Mouse (Mus musculus) lung, adult 2 months (tissue): ENCODE data around the gene Rtkn. TPM values are rescaled to one million over a fixed set of nuclear protein-coding genes. Genes with fewer than 3 reads are reported as not detected.
A peak's percentile ranks its signal among the peaks of the same experiment; 100 is the strongest.

Experiments
- DNase-seq: peaks from one replicate; pipeline ENCODE4 v3.0.0; 2022
- H3K4me1 ChIP-seq: fragments of 200-500 bp; 2 replicates; pipeline ENCODE4 v1.6.1; 2011; ENCODE audit warnings: low read length; ENCODE audit not compliant: control insufficient read depth, insufficient read depth
- H3K4me3 ChIP-seq: fragments of 200-500 bp; replicated peaks from 2 replicates; pipeline ENCODE3; 2011; ENCODE audit warnings: low read depth, mild to moderate bottlenecking, control low read depth, low read length; ENCODE audit errors: extremely low read depth
- CTCF ChIP-seq: fragments of 200-500 bp; IDR thresholded peaks from 2 replicates; pipeline ENCODE4 v1.5.1; 2011; ENCODE audit warnings: mild to moderate bottlenecking, low read length, control low read depth; ENCODE audit not compliant: insufficient read depth
- POLR2A ChIP-seq: fragments of 200-500 bp; IDR thresholded peaks from 2 replicates; pipeline ENCODE4 v1.6.1; 2011; ENCODE audit warnings: low read depth, mild to moderate bottlenecking, control low read depth, low read length, borderline replicate concordance; ENCODE audit errors: extremely low read depth
- WGBS: fragments of 180-500 bp; shearing (Covaris S2); methylation state at CpG from one replicate; pipeline ENCODE4 v1.1.7; 2018; 5-methylcytosine and 5-hydroxymethylcytosine counted together
- polyA plus RNA-seq: library from polyadenylated mRNA; depleted of rRNA; stranded (reverse); fragments of >200 nt; gene quantifications from 2 replicates; pipeline ENCODE4 v1.2.3, GENCODE M21; 2012

The Rtkn gene
- polyA plus RNA-seq, 1 experiment: 110 TPM

- 3% methylated on average over 51 of the region's 52 CpGs for WGBS
- TF ChIP-seq CTCF: no peak
- no peak for DNase-seq
- Histone ChIP-seq H3K4me3 (peak overlapping the region; percentile 61), H3K4me1 (peaks cover 11% of the 10 kb centered on the region)
These were observed 13.2 kb upstream of the Rtkn start for GRCm38 (mm10) chr6:83121863-83122710.

DNA sequence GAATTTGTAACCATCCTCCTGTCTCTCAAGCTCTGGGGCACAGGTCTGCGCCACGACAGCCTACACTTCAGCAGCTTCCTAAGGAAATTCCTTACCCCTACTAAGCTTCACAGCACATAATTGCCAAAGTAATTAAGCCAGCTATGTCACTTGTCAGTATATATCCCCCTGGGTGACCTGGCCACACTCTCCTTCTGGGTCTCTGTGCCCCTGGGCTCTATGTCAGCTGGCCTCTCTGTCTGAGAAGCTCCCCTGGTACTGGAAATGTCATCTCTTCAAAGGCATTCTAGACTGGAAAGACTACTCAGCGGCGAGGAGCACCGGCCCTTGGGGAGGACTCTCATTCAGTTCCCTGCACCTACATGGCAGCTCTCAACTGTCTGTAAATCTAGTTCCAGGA lies 12.3 kb upstream of the Rtkn start:
- Histone ChIP-seq H3K4me3 (no peak overlapping the region), H3K4me1 (peaks cover 11% of the 10 kb centered on the region)
- WGBS: 84% methylated on average over 5 of the region's 5 CpGs
- TF ChIP-seq CTCF: no peak
- TF ChIP-seq POLR2A: no peak
- no peak for DNase-seq

- DNase-seq: peak; percentile 90
- H3K4me3 ChIP-seq: peak overlapping the region; percentile 74
- TF ChIP-seq POLR2A (peak; percentile 74; the same call in 1 of the 2 replicates), CTCF (no peak)
- WGBS: under 1% methylated on average over 30 of the region's 30 CpGs
- peaks cover 11% of the 10 kb centered on the region for H3K4me1 ChIP-seq
These were observed 10.4 kb upstream of the Rtkn start for GRCm38 (mm10) chr6:83124851-83125312.

- H3K4me3 ChIP-seq: peak within 1 kb of the TSS; percentile 74
- TF ChIP-seq POLR2A (no peak), CTCF (no peak)
- 27% methylated on average over 5 of the region's 5 CpGs for WGBS
- H3K4me1 ChIP-seq: peaks cover 11% of the 10 kb centered on the region
- no peak for DNase-seq
These were observed 9.9 kb upstream of the Rtkn start, which contains the start of gene Ino80b for GRCm38 (mm10) chr6:83125331-83125730. Gene Ino80b (minus strand): TSS chr6:83125431.

- no peak for TF ChIP-seq CTCF
- no peak for TF ChIP-seq POLR2A
- 91% methylated on average over 5 of the region's 5 CpGs for WGBS
- Histone ChIP-seq H3K4me1 (peaks cover 4% of the 10 kb centered on the region), H3K4me3 (no peak overlapping the region)
- no peak for DNase-seq
These were observed 7.8 kb upstream of the Rtkn start for GRCm38 (mm10) chr6:83127419-83127818.

DNA sequence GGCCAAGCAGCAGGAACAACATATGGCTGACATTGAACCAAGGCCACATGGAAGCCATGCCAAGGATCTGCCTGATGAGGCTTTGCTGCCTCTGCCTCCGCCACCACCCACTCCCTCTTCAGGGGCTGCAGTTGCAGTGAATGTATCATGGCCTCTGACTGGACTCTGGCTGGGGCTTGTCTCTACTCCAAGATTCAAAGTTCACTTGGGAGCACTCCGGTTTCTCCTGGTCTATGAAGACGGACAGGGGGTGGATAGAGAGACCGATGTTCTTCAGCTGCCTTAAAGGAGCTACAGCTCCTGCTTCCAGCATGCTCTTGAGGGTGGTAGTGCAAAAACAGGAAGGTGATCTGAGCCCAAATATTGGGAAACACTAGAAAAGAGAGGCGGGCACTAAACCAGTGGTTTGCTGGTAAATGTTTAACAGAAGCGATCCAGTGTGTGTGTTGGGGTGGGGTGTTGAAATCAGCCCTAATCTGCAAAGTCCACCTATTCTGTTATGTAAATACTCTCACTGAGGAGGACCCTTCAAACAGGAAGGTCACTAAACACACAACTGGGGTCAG lies 3.7 kb upstream of the Rtkn start:
- WGBS: 32% methylated on average over 6 of the region's 6 CpGs
- Histone ChIP-seq H3K4me1 (peaks cover 1% of the 10 kb centered on the region; the same call in 1 of the 2 replicates), H3K4me3 (no peak overlapping the region)
- peak; percentile 56 for DNase-seq
- TF ChIP-seq POLR2A: 0 out of 2 replicates have a peak, but pooled peaks have one; percentile 10
- TF ChIP-seq CTCF: no peak

- DNase-seq: no peak
- Histone ChIP-seq H3K4me3 (no peak overlapping the region), H3K4me1 (peaks cover 2% of the 10 kb centered on the region; the same call in 1 of the 2 replicates)
- 65% methylated on average over 9 of the region's 9 CpGs for WGBS
- TF ChIP-seq POLR2A (no peak), CTCF (no peak)
These were observed 2.9 kb upstream of the Rtkn start for GRCm38 (mm10) chr6:83132176-83132919.

GRCm38 (mm10) chr6:83134226-83134625 lies 1.0 kb upstream of the Rtkn start:
- H3K4me3 ChIP-seq: no peak overlapping the region
- TF ChIP-seq CTCF: no peak
- no peak for TF ChIP-seq POLR2A
- H3K4me1 ChIP-seq: peaks cover 9% of the 10 kb centered on the region
- no peak for DNase-seq
- 63% methylated on average over 3 of the region's 3 CpGs for WGBS

GRCm38 (mm10) chr6:83135571-83136161 lies 403 bp downstream of the Rtkn start:
- WGBS: 10% methylated on average over 37 of the region's 37 CpGs
- DNase-seq: peak; percentile 72
- TF ChIP-seq POLR2A (peak; percentile 67; the same call in 1 of the 2 replicates), CTCF (no peak)
- H3K4me3 ChIP-seq: peak overlapping the region; percentile 62
- peaks cover 9% of the 10 kb centered on the region for H3K4me1 ChIP-seq
